In the genomic region with DNA sequence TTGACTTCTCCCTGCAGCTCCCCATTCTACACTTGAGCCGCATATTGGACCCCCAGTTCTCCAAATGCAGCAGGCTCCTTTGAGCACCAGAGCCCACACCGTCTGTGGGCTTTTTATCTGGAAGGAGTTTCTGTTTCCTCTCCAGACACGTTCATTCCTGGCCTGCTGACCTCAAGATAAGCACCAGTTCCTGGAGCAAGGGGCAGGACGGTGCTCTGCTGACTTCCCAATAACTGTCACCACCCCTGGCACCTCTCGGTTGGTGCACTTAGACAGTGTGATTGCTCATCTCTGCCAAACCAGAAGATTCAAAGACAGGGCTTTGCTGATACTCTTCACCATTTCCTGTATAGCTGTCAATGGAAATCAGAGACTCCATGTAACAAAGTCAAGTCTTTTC, we compare ENCODE assay signal across 12 mouse cellular contexts.
A peak's percentile ranks its signal among the peaks of the same experiment; 100 is the strongest.
DNase-seq lines count a peak whose midpoint lies in the region; ATAC-seq lines count a peak whose summit lies in the region.
"Had no signal": no experiment of that assay in that cellular context is flagged by ENCODE, and none has a peak within 500 bp of the region (broad histone marks: within the 10 kb centered on the region; RNA-seq: fewer than 3 reads in every experiment).

No protein-coding gene starts in this region.

- no peak overlapping the region for H3K27ac ChIP-seq in heart, embryonic 12.5 days (ENCODE audit: poor library complexity, severe bottlenecking)
- no peak overlapping the region for H3K27ac ChIP-seq in liver, embryonic 16.5 days (ENCODE audit: low read length)
- H3K27ac ChIP-seq: hindbrain, embryonic 10.5 days; left cerebral cortex, adult 2 months had no signal

- intact Hi-C loops in heart, postnatal 36 days (cut with DNase I): loop anchor here (2.0 to 5.0 kb wide), 2 partner anchors 29 to 67 kb away; no protein-coding TSS in a partner anchor

- H3K4me1 ChIP-seq in heart, embryonic 12.5 days (replicated peaks): peaks cover 17% of the 10 kb centered on the region
- peaks cover 3% of the 10 kb centered on the region; the same call in 1 of the 2 replicates for H3K4me1 ChIP-seq in liver, embryonic 16.5 days (ENCODE audit: control insufficient read depth, low read depth, low read length)

- no peak overlapping the region for H3K4me3 ChIP-seq in heart, embryonic 12.5 days
- no peak overlapping the region for H3K4me3 ChIP-seq in liver, embryonic 16.5 days (ENCODE audit: low read depth, low read length)
- H3K4me3 ChIP-seq: erythroblast, embryonic 14.5 days; hindbrain, embryonic 10.5 days; left cerebral cortex, adult 2 months had no signal

- DNase-seq in heart, postnatal 36 days: no peak
- DNase-seq in adipocyte (ENCODE audit: low spot score): peak; percentile 19
- DNase-seq in heart, postnatal 4 days: peak; percentile 11
- no peak for DNase-seq in cerebellum, postnatal 10 days
- DNase-seq in right cerebral cortex, postnatal 10 days (ENCODE audit: low spot score in 2 of 2): no peak
- DNase-seq: thymus, postnatal 4 days had no signal

- H3K9ac ChIP-seq in heart, embryonic 12.5 days: no peak overlapping the region
- H3K9ac ChIP-seq in liver, embryonic 16.5 days (ENCODE audit: low read depth, low read length): no peak overlapping the region

- H3K27me3 ChIP-seq in heart, embryonic 12.5 days (replicated peaks): 0 out of 2 replicates have a peak, but pooled peaks cover 2% of the 10 kb centered on the region
- no peaks in the 10 kb centered on the region for H3K27me3 ChIP-seq in liver, embryonic 16.5 days (ENCODE audit: control insufficient read depth, insufficient read depth, low read depth, low read length)

- H3K9me3 ChIP-seq in heart, embryonic 12.5 days (replicated peaks): no peaks in the 10 kb centered on the region
- no peaks in the 10 kb centered on the region for H3K9me3 ChIP-seq in liver, embryonic 16.5 days (replicated peaks; ENCODE audit: control insufficient read depth, low read length)
- H3K9me3 ChIP-seq: hindbrain, embryonic 10.5 days had no signal

- H3K4me2 ChIP-seq in heart, embryonic 12.5 days: 0 out of 2 replicates have a peak overlapping the region, but pooled peaks have one; percentile 2
- peak overlapping the region; percentile 9; the same call in 1 of the 2 replicates for H3K4me2 ChIP-seq in liver, embryonic 16.5 days (ENCODE audit: low read depth, low read length)

- no peaks in the 10 kb centered on the region for H3K36me3 ChIP-seq in heart, embryonic 12.5 days
- no peaks in the 10 kb centered on the region for H3K36me3 ChIP-seq in liver, embryonic 16.5 days (ENCODE audit: control insufficient read depth, insufficient read depth)
- H3K36me3 ChIP-seq: hindbrain, embryonic 10.5 days had no signal

- 3% methylated on average over 5 of the region's 5 CpGs for WGBS in heart, embryonic 12.5 days
- WGBS in liver, embryonic 16.5 days (ENCODE audit: insufficient replicate concordance): 11% methylated on average over 5 of the region's 5 CpGs

- ATAC-seq in heart, embryonic 12.5 days (ENCODE audit: insufficient number of reproducible peaks, low FRiP score): peak; percentile 63; the same call in 1 of the 2 replicates
- ATAC-seq in liver, embryonic 16.5 days (ENCODE audit: low read depth): peak; percentile 62
- ATAC-seq in frontal cortex, adult (ENCODE audit: low TSS enrichment): no peak

Comparison
In these comparisons a context has a peak if more than half of its experiments do, and no peak if none do; other contexts are left out.
1. DNase-seq: peak in adipocyte (single experiment) and heart, postnatal 4 days (single experiment); none in heart, postnatal 36 days (0 of 2), cerebellum, postnatal 10 days (0 of 2) and right cerebral cortex, postnatal 10 days (0 of 2).